Mouse (Mus musculus): ENCODE results near the gene Nceh1.

DNA sequence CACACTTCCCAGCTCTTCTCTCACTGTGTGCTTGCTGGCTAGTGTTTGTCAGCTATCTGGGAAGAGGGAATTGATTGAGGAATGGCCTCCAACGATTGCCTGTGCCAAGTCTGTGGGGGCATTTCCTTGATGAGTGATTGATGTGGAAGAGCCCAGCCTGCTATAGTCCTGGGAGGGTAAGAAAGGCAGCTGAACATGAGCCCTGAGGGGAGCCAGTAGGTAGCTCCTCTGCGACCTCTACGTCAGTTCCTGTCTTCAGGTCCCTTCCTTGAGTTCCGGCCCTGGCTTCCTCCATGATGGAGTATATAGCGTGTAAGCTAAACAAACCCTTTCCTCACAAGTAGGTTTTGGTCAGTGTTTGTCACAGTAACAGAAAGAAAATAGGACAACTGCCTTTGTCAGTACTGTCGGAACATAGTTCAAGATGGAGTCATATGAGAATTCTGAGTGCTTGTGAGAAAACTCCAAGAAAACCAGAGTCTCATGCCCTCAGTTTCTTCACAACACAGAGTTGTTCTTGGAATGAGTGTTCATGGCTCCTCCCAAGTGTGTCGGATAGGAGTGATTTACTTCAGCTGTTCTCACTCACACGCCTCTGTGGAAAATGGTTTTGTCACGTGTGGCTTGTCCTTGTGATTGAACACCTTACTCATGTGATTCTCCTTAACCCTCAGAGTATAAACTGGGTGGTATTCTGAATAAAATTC lies 22.9 kb downstream of the Nceh1 start:
- TF ChIP-seq POLR2A (IDR thresholded peaks at IDR 0.05; ENCODE audit: extremely low read depth, insufficient read depth, low read length) = no peak
- TF ChIP-seq CTCF (IDR thresholded peaks at IDR 0.05; ENCODE audit: low read depth, low read length) = no peak
